Mouse (Mus musculus): ENCODE results near the gene Upk2. TPM values are rescaled to one million over a fixed set of nuclear protein-coding genes. Genes with fewer than 3 reads are reported as not detected.
A peak's percentile ranks its signal among the peaks of the same experiment; 100 is the strongest.

The Upk2 gene
- total RNA-seq, 2 experiments from 2014 or later, result not detected

GRCm38 (mm10) chr9:44485516-44486161, 30.9 kb upstream of the Upk2 start:
- TF ChIP-seq CTCF (conservative IDR thresholded peaks at IDR 0.05), result no peak
- no peak for DNase-seq (ENCODE audit: low spot score in 2 of 2)
- peak overlapping the region; percentile 98 for H3K27ac ChIP-seq
- H3K4me3 ChIP-seq, result peak overlapping the region; percentile 85; the same call in 1 of the 2 replicates

GRCm38 (mm10) chr9:44485105-44485515, 30.3 kb upstream of the Upk2 start:
- DNase-seq (ENCODE audit: low spot score in 2 of 2), result no peak
- Histone ChIP-seq H3K4me3 (peak overlapping the region; percentile 85), H3K27ac (peak overlapping the region; percentile 98)
- no peak for TF ChIP-seq CTCF (conservative IDR thresholded peaks at IDR 0.05)

- peak overlapping the region; percentile 85 for H3K4me3 ChIP-seq
- H3K27ac ChIP-seq, result peak overlapping the region; percentile 98
- no peak for TF ChIP-seq CTCF (conservative IDR thresholded peaks at IDR 0.05)
- no peak for DNase-seq (ENCODE audit: low spot score in 2 of 2)
Measured at GRCm38 (mm10) chr9:44484311-44485104, 29.7 kb upstream of the Upk2 start.

DNA sequence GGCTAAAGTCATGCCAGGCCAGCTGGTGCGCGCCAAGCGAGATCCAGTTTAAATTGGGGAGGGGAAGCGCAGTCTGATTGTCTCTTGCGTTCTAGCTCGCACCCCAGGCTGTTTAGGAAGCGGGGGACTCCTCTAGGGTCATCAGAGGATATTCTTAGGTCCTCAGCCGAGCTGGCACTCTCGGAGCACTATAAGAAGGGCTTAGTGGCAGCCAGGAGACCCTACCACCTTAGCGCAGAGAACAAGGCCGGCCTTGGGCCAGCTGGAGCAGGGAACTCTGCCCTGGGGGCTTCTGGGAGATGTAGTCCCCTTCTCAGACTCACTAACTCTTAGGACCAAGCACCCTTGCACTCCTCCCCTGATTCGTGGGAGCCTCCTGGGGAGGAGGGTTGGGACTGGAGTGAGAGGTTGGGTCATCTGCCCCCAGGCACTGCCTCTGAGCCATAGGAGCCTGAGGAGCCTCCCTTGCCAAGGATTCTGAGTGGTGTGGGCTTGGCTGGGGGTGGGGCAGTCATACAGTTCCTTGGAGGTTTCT, 28.8 kb upstream of the Upk2 start:
- no peak for DNase-seq (ENCODE audit: low spot score in 2 of 2)
- no peak for TF ChIP-seq CTCF (conservative IDR thresholded peaks at IDR 0.05)
- Histone ChIP-seq H3K27ac (peak overlapping the region; percentile 98), H3K4me3 (peak overlapping the region; percentile 85)

GRCm38 (mm10) chr9:44483041-44483509, 28.3 kb upstream of the Upk2 start:
- DNase-seq (ENCODE audit: low spot score in 2 of 2), result no peak
- Histone ChIP-seq H3K27ac (peak overlapping the region; percentile 98), H3K4me3 (peak overlapping the region; percentile 85)
- no peak for TF ChIP-seq CTCF (conservative IDR thresholded peaks at IDR 0.05)

DNA sequence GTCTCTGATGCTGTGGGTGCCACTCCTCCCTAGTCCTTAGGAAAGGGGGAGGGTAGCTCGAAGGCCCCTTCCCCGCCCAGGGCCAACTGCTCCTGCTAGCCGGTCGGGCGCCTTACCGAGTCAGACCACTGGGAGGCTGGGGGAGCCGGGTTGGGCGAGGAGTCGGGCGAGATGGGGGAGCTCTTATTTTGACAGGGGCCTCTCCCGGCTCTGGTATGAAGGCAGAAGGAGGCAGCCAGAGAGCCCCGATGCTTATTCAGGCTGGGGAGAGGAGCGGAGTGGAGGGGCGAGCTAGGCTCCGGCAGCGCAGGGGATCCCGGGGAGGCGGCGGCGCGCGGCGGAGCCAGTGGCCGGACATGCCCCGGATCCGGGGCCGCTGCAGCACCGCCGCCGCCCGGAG, 27.8 kb upstream of the Upk2 start, which contains the start of gene Bcl9l:
Gene Bcl9l, plus strand, starts transcription at position 274 of the 400 bp plus-strand sequence.
- Histone ChIP-seq H3K4me3 (peak within 1 kb of the TSS; percentile 85), H3K27ac (peak within 1 kb of the TSS; percentile 98)
- peak; percentile 92 to 93 for DNase-seq (ENCODE audit: low spot score in 2 of 2)
- TF ChIP-seq CTCF (conservative IDR thresholded peaks at IDR 0.05), result peak; percentile 90

DNA sequence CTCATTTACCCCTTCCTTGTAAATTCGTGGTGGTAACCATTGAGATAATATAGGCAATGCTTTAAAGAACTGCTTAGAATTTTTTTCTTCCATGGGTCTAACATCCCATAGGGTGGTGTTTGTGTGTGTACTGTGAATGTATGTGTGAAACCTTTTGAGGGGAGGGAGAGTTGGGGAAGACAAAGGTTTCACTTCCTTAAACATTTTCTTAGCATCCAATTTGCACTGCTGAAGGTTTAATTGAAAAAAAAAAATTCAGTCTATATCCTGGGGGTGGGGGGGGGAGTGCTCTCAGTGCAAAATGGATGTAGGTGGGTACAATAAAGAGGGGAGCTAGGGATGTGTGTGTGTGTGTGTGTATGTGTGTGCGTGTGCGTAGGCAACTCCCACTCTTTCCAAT, 27.3 kb upstream of the Upk2 start:
- no peak for TF ChIP-seq CTCF (conservative IDR thresholded peaks at IDR 0.05)
- no peak for DNase-seq (ENCODE audit: low spot score in 2 of 2)
- peak overlapping the region; percentile 98 for H3K27ac ChIP-seq
- H3K4me3 ChIP-seq, result peak overlapping the region; percentile 85

GRCm38 (mm10) chr9:44479628-44480428, 25.1 kb upstream of the Upk2 start:
- peak overlapping the region; percentile 99 for H3K27ac ChIP-seq
- TF ChIP-seq CTCF (conservative IDR thresholded peaks at IDR 0.05), result peak; percentile 93
- peak; percentile 87 to 91 for DNase-seq (ENCODE audit: low spot score in 2 of 2)
- peak overlapping the region; percentile 70 for H3K4me3 ChIP-seq

GRCm38 (mm10) chr9:44478959-44479605, 24.3 kb upstream of the Upk2 start:
- TF ChIP-seq CTCF (conservative IDR thresholded peaks at IDR 0.05), result peak; percentile 8; the same call in 1 of the 2 replicates
- H3K4me3 ChIP-seq, result peak overlapping the region; percentile 70
- DNase-seq (ENCODE audit: low spot score in 2 of 2), result peak in 1 of 2 experiments; percentile 63
- peak overlapping the region; percentile 99 for H3K27ac ChIP-seq

DNA sequence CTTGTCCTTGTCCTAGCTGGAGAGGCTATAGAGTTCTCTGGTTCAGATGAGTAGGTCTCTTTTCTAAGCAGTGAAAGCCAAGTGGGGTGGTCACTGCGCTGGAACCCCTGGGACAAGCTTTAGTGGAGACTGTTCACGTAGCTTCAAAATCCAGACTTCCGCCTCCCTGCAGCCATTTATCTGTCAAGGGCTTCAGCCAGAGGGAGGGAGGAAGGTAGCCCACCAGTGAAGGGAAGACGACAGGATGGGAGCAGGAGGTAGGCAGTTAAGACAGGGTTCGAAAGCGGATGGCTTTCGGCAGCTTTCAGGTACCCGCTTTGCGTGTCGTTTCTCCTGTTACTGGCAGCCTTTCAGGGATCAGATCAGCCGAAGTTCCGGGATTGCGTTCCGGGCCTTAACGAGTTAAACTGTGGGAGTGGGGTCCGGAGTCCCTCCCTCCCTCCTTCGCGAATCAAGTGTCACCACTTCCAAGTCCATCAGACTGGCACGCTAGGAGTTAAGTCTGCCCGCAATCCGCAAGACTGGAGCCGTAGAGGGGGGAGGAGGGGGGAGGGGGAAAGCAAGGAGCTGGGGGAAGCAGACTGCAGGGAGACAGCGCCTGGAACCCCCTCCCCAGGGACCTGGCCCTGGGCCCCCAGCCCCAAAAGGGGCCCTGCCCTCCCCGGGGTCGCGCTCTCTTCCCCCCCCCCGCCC, 23.6 kb upstream of the Upk2 start:
- H3K27ac ChIP-seq, result peak overlapping the region; percentile 99
- DNase-seq (ENCODE audit: low spot score in 2 of 2), result peak in 1 of 2 experiments; percentile 72
- TF ChIP-seq CTCF (conservative IDR thresholded peaks at IDR 0.05), result no peak

More for the DNA sequence above, 23.6 kb upstream of the Upk2 start:
- peak overlapping the region; percentile 70 for H3K4me3 ChIP-seq

Data from layer of hippocampus, adult 2 months (tissue).